Mouse (Mus musculus) heart, embryonic 12.5 days (tissue): Measurements from ENCODE around the gene Rnh1. TPM values are rescaled to one million over a fixed set of nuclear protein-coding genes. Genes with fewer than 3 reads are reported as not detected.

Source experiments
- ATAC-seq: fragments of 200-750 bp; cut with Nextera tagmentation; 2 replicates; pipeline ENCODE4 v1.8.0; 2017; ENCODE audit warnings: moderate TSS enrichment, moderate library complexity; ENCODE audit not compliant: insufficient number of reproducible peaks, low FRiP score
- H3K27ac ChIP-seq: fragments of 300-500 bp; sonication (generic); 2 replicates; pipeline ENCODE4 v1.5.1; 2016; ENCODE audit warnings: mild to moderate bottlenecking, moderate library complexity; ENCODE audit not compliant: poor library complexity, severe bottlenecking
- H3K27me3 ChIP-seq: fragments of 300-500 bp; sonication (generic); replicated peaks from 2 replicates; pipeline ENCODE4 v1.6.1; 2016; ENCODE audit warnings: mild to moderate bottlenecking, moderate library complexity
- H3K36me3 ChIP-seq: fragments of 300-500 bp; sonication (generic); 2 replicates; pipeline ENCODE4 v1.6.1; 2016; ENCODE audit warnings: mild to moderate bottlenecking, moderate library complexity
- H3K4me1 ChIP-seq: fragments of 300-500 bp; sonication (generic); replicated peaks from 2 replicates; pipeline ENCODE4 v1.6.1; 2016; ENCODE audit warnings: mild to moderate bottlenecking
- H3K4me2 ChIP-seq: fragments of 300-500 bp; sonication (generic); 2 replicates; pipeline ENCODE4 v1.6.1; 2016; ENCODE audit warnings: mild to moderate bottlenecking, moderate library complexity
- H3K4me3 ChIP-seq: fragments of 300-500 bp; sonication (generic); 2 replicates; pipeline ENCODE4 v1.5.1; 2016; ENCODE audit warnings: mild to moderate bottlenecking
- H3K9ac ChIP-seq: fragments of 300-500 bp; sonication (generic); 2 replicates; pipeline ENCODE4 v1.6.1; 2016; ENCODE audit warnings: mild to moderate bottlenecking, moderate library complexity
- H3K9me3 ChIP-seq: fragments of 300-500 bp; sonication (generic); replicated peaks from 2 replicates; pipeline ENCODE4 v1.6.1; 2016; ENCODE audit warnings: mild to moderate bottlenecking, moderate library complexity
- WGBS: fragments of 180-500 bp; shearing (Covaris S2); methylation state at CpG from one replicate; pipeline ENCODE4 v1.1.7; 2016; 5-methylcytosine and 5-hydroxymethylcytosine counted together
- polyA plus RNA-seq: library from polyadenylated mRNA; unstranded; fragments of >200 nt; fragmentation: Nextera tagmentation; extraction: Ambion mirVana; gene quantifications from 2 replicates; pipeline ENCODE4 v1.2.1, GENCODE M21; 2016

Rnh1 gene
- polyA plus RNA-seq, 1 experiment from 2014 or later: 82.4 TPM

DNA sequence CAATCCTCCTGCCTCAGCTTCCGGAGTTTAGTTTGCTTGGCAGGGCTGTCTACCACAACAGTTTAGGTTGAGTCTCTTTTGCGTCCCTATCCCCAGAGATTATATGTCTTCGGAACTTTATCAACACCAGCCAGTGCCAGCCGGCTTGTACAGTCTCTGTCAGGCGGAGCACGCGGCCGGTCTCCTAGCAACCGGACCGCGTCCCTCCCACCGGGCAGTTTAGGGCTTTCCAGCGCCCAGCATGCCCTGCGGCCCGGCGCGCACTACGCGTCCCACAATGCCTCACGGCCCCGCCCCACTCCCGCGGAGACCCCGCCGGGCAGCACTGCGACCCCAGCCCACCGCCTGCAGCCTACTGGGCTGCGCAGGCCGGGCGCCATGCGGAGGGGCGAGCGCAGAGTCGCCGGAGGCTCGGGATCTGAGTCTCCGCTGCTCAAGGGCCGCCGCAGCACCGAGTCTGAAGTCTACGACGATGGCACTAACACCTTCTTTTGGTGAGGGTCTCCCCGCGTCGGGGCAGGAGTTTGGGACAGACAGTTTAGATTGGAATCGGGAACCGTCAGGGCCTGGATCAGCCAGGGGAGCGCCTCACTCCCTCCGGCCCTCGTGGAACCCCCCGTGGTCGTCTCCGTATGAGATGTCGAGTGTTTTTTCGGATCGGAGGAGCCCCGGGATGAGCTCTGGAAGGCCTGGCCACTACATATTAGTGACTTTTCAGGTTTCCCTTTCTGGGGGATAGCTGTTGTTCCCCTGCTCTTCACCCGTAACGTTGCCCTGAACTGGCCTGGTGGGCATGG is 41.4 kb downstream of the Rnh1 start:
- Histone ChIP-seq H3K27me3 (no peaks in the 10 kb centered on the region), H3K36me3 (peaks cover 17% of the 10 kb centered on the region), H3K9me3 (no peaks in the 10 kb centered on the region), H3K27ac (peak overlapping the region; percentile 29), H3K4me3 (peak overlapping the region; percentile 96), H3K4me1 (peaks cover 15% of the 10 kb centered on the region), H3K4me2 (peak overlapping the region; percentile 92), H3K9ac (peak overlapping the region; percentile 97)
- ATAC-seq: peak; percentile 99
- WGBS: under 1% methylated on average over 59 of the region's 59 CpGs

DNA sequence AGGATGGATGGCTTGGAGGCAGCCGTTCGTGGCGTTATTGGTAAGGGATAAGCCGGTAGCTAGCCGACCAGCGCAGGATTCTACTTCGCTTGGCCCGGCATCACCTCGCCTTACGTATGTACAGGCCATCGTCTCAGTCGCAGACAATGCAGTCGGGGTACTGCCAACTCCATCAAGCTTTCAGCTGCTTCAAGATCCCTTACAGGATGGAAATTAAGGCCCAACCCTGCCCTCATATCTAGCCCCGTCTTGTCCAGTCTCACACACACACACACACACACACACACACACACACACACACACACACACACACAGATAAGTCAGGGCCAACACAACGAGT is 49.2 kb downstream of the Rnh1 start:
- Histone ChIP-seq H3K36me3 (no peaks in the 10 kb centered on the region), H3K27me3 (no peaks in the 10 kb centered on the region), H3K4me1 (peaks cover 10% of the 10 kb centered on the region), H3K9ac (peak overlapping the region; percentile 80), H3K4me3 (peak overlapping the region; percentile 58), H3K27ac (peak overlapping the region; percentile 80), H3K4me2 (peak overlapping the region; percentile 90), H3K9me3 (no peaks in the 10 kb centered on the region)
- WGBS: 2% methylated on average over 14 of the region's 15 CpGs
- ATAC-seq: no peak; the same call in 1 of the 2 replicates

DNA sequence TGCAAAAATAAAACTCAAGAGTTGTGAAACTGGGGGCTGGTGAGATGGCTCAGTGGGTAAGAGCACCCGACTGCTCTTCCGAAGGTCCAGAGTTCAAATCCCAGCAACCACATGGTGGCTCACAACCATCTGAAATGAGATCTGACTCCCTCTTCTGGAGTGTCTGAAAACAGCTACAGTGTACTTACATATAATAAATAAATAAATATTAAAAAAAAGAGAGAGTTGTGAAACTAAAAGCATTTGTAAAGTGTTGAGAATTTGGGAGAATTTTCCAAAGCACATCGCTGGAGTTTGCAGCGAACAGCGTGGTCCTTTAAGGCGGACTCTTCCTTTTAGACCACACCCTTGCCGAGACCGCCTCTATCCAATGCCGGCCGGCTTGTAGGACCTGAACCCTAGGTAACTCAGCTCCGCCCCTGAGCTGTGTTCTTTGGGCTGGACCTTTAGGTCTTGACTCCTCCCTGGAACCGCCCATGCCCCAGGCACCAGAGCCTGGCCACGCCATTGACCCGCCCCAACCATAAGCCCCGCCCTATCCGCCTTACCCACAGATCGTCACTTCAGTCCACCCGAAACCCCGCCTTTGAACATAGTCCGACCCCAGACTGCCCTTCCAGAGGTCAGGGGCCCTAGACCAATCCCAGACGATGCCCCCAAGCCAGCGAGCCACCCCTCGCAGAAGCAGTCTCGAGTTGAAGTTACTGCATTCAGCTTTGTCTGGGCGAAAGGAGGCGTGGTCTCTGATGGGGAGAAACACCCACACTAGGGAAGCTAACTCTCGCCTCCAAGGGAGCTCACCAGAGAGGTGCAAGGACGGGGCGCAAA is 49.8 kb downstream of the Rnh1 start:
- ATAC-seq: peak; percentile 100
- H3K27me3 ChIP-seq: peaks cover 4% of the 10 kb centered on the region
- H3K4me1 ChIP-seq: peaks cover 10% of the 10 kb centered on the region
- peak overlapping the region; percentile 90 for H3K4me2 ChIP-seq
- H3K9me3 ChIP-seq: no peaks in the 10 kb centered on the region
- no peaks in the 10 kb centered on the region for H3K36me3 ChIP-seq
- 2% methylated on average over 29 of the region's 29 CpGs for WGBS
- H3K9ac ChIP-seq: peak overlapping the region; percentile 80
- peak overlapping the region; percentile 80 for H3K27ac ChIP-seq
- peak overlapping the region; percentile 58 for H3K4me3 ChIP-seq

DNA sequence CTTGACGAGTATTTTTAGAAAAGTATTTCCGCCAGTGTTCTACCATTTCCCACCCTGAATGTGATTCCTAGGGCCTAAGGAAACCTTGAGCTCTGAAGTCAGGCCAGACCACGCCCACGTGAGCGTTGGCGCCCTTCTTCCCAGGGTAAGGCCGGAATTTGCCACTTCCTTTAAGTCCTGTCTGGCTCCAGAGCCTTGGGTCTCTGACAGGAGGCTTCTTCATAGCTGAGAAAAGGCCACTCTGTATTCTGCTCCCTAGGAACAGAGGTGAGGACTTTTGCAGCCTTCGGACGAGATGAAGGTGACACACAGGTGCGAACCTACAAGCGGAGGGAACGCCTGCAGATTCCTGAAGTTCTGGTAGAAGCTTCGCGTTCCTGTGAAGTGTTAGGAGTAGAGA is 50.4 kb downstream of the Rnh1 start, which contains the start of gene Ptdss2:
Gene Ptdss2 (plus strand): TSS at position 138 of the 400 bp plus-strand sequence.
- H3K9ac ChIP-seq: peak within 1 kb of the TSS; percentile 80
- peaks cover 10% of the 10 kb centered on the region for H3K27me3 ChIP-seq
- peaks cover 10% of the 10 kb centered on the region for H3K4me1 ChIP-seq
- ATAC-seq: no peak
- H3K9me3 ChIP-seq: no peaks in the 10 kb centered on the region
- peak within 1 kb of the TSS; percentile 90 for H3K4me2 ChIP-seq
- WGBS: 34% methylated on average over 14 of the region's 14 CpGs
- peak within 1 kb of the TSS; percentile 58 for H3K4me3 ChIP-seq
- peak within 1 kb of the TSS; percentile 80 for H3K27ac ChIP-seq
- H3K36me3 ChIP-seq: no peaks in the 10 kb centered on the region

- Histone ChIP-seq H3K9ac (no peak overlapping the region), H3K36me3 (no peaks in the 10 kb centered on the region), H3K4me2 (no peak overlapping the region), H3K9me3 (no peaks in the 10 kb centered on the region), H3K4me1 (peaks cover 10% of the 10 kb centered on the region), H3K4me3 (no peak overlapping the region), H3K27me3 (peaks cover 22% of the 10 kb centered on the region), H3K27ac (no peak overlapping the region)
- WGBS: 73% methylated on average over 5 of the region's 5 CpGs
- ATAC-seq: no peak
Measured at GRCm38 (mm10) chr7:141121051-141121531, 51.6 kb downstream of the Rnh1 start.

DNA sequence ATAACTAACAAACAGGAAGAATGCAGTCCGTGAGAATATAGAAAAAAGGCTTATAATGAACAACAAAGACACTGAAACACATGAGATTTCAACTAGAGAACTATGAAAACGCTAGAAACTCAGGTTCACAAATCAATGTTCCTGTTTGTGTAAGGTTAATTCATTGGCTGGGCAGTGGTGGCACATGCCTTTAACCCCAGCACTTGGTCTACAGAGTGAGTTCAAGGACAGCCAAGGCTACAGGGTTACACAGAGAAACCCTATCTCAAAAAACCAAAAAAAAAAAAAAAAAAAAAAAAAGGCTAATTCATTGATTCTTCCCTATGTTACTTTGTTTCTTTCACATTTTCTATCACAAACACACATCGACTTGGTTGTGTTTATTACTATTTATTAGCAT is 52.1 kb downstream of the Rnh1 start:
- ATAC-seq: no peak
- peaks cover 27% of the 10 kb centered on the region for H3K27me3 ChIP-seq
- peaks cover 10% of the 10 kb centered on the region for H3K4me1 ChIP-seq
- 86% methylated on average over 3 of the region's 3 CpGs for WGBS
- H3K9ac ChIP-seq: no peak overlapping the region
- H3K4me2 ChIP-seq: no peak overlapping the region
- H3K9me3 ChIP-seq: no peaks in the 10 kb centered on the region
- no peaks in the 10 kb centered on the region for H3K36me3 ChIP-seq
- no peak overlapping the region for H3K4me3 ChIP-seq
- H3K27ac ChIP-seq: no peak overlapping the region

- H3K9ac ChIP-seq: no peak overlapping the region
- H3K4me3 ChIP-seq: no peak overlapping the region
- ATAC-seq: no peak
- H3K9me3 ChIP-seq: no peaks in the 10 kb centered on the region
- H3K4me2 ChIP-seq: no peak overlapping the region
- 54% methylated on average over 3 of the region's 3 CpGs for WGBS
- peaks cover 30% of the 10 kb centered on the region for H3K27me3 ChIP-seq
- no peaks in the 10 kb centered on the region for H3K36me3 ChIP-seq
- peaks cover 10% of the 10 kb centered on the region for H3K4me1 ChIP-seq
- no peak overlapping the region for H3K27ac ChIP-seq
Measured at GRCm38 (mm10) chr7:141119487-141119886, 53.2 kb downstream of the Rnh1 start.

DNA sequence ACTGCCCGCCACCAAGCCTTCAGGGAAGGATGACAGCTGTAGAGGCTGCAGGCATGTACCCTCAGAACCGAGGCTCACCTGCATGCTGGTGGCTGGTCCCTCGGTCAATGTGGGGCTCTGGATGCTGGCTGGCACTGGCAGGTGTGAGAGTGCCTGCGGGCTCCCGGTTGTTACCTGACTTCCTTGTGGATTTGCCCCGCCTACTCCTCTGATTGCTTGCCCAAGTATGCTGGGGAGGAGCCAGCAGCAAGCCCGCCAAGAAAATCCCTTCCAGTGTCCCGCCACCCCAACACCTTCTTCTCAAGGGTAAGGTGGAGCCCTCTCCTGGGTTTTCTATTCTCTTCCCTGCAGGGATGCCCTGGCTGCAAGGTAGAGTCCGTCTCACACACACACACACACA is 55.0 kb downstream of the Rnh1 start, which contains the start of gene Ano9:
Gene Ano9 (minus strand): TSS at position 171 of the 400 bp plus-strand sequence.
- WGBS: 9% methylated on average over 9 of the region's 9 CpGs

DNA sequence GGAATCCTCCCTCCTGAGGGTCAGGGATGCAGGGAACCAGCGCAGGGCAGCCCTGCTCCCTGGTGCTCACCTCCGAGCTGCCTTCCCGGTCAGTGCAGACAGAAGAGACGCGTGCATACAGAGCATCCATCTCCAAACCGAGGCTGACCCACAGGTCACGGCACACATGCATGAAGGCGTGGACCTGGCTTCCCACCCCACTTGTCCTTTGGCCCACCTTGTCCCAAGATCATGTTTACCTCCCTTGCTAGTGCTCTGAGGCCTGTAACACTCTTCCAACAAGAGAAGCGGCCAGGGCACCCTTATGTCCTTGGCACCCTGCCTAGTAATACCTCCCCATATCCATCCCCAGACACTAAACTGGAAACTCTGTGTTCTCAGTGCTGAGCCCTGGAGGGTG is 56.8 kb downstream of the Rnh1 start:
- no peak overlapping the region for H3K4me3 ChIP-seq
- no peak overlapping the region for H3K4me2 ChIP-seq
- H3K9ac ChIP-seq: no peak overlapping the region
- no peak for ATAC-seq
- no peaks in the 10 kb centered on the region for H3K4me1 ChIP-seq
- H3K27ac ChIP-seq: no peak overlapping the region
- WGBS: 84% methylated on average over 9 of the region's 9 CpGs
- no peaks in the 10 kb centered on the region for H3K36me3 ChIP-seq
- H3K27me3 ChIP-seq: peaks cover 30% of the 10 kb centered on the region
- no peaks in the 10 kb centered on the region for H3K9me3 ChIP-seq

More for the DNA sequence above, 55.0 kb downstream of the Rnh1 start, which contains the start of gene Ano9:
- no peaks in the 10 kb centered on the region for H3K36me3 ChIP-seq
- no peak within 1 kb of the TSS for H3K4me3 ChIP-seq
- H3K27me3 ChIP-seq: peaks cover 30% of the 10 kb centered on the region
- H3K4me2 ChIP-seq: no peak within 1 kb of the TSS
- no peaks in the 10 kb centered on the region for H3K9me3 ChIP-seq
- no peak within 1 kb of the TSS for H3K9ac ChIP-seq
- H3K27ac ChIP-seq: no peak within 1 kb of the TSS
- ATAC-seq: no peak
- peaks cover 5% of the 10 kb centered on the region for H3K4me1 ChIP-seq
